Mouse (Mus musculus): ENCODE data around the gene Zfp536. TPM values are rescaled to one million over a fixed set of nuclear protein-coding genes. Genes with fewer than 3 reads are reported as not detected.

Gene Zfp536
- polyA plus RNA-seq, 1 experiment from 2014 or later, result 45.7 TPM

- Histone ChIP-seq H3K9me3 (ENCODE audit: control insufficient read depth, low read length) (no peaks in the 10 kb centered on the region), H3K4me3 (ENCODE audit: low read depth, low read length) (no peak overlapping the region), H3K9ac (replicated peaks; ENCODE audit: low read depth, low read length) (no peak overlapping the region), H3K27ac (ENCODE audit: low read depth, low read length) (peak overlapping the region; percentile 60; the same call in 1 of the 2 replicates), H3K27me3 (ENCODE audit: control insufficient read depth, insufficient read depth, low read length) (no peaks in the 10 kb centered on the region), H3K4me1 (ENCODE audit: control insufficient read depth, insufficient read depth, low read length) (peaks cover 25% of the 10 kb centered on the region; the same call in 1 of the 2 replicates), H3K4me2 (ENCODE audit: low read depth, low read length) (peak overlapping the region; percentile 26; the same call in 1 of the 2 replicates), H3K36me3 (ENCODE audit: control insufficient read depth, insufficient read depth, low read length) (no peaks in the 10 kb centered on the region)
- WGBS, result 49% methylated on average over 11 of the region's 11 CpGs
- 0 out of 2 replicates have a peak, but pooled peaks have one; percentile 13 for ATAC-seq (ENCODE audit: low read depth)
These were observed 268.3 kb downstream of the Zfp536 start for GRCm38 (mm10) chr7:37505096-37505495.

DNA sequence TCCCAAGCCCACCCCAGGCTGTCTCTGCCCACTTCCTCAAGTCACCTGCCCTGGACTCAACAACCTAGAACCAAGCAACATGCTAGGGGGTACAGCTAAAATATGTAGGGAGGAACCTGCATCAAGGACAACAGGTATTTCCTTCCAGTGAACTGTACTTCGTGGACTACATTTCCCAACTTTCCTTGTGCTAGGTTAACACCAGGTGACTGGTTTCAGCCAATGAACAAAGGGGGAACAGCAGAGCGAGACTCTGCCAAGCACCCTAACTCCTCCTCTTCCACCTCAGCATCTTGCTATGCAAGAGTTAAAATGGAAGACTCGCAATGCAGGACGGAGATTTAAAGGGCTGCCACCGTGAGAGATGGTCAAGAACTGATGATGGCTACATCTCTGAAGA is 274.6 kb downstream of the Zfp536 start:
- 65% methylated on average over 5 of the region's 5 CpGs for WGBS
- Histone ChIP-seq H3K4me1 (ENCODE audit: control insufficient read depth, insufficient read depth, low read length) (peaks cover 5% of the 10 kb centered on the region; the same call in 1 of the 2 replicates), H3K27me3 (ENCODE audit: control insufficient read depth, insufficient read depth, low read length) (no peaks in the 10 kb centered on the region), H3K9ac (replicated peaks; ENCODE audit: low read depth, low read length) (no peak overlapping the region), H3K36me3 (ENCODE audit: control insufficient read depth, insufficient read depth, low read length) (no peaks in the 10 kb centered on the region), H3K4me3 (ENCODE audit: low read depth, low read length) (no peak overlapping the region), H3K27ac (ENCODE audit: low read depth, low read length) (no peak overlapping the region), H3K9me3 (ENCODE audit: control insufficient read depth, low read length) (no peaks in the 10 kb centered on the region), H3K4me2 (ENCODE audit: low read depth, low read length) (no peak overlapping the region)
- ATAC-seq (ENCODE audit: low read depth), result no peak

GRCm38 (mm10) chr7:37496491-37496890 is 276.9 kb downstream of the Zfp536 start:
- H3K27ac ChIP-seq (ENCODE audit: low read depth, low read length), result no peak overlapping the region
- no peaks in the 10 kb centered on the region for H3K4me1 ChIP-seq (ENCODE audit: control insufficient read depth, insufficient read depth, low read length)
- H3K9ac ChIP-seq (replicated peaks; ENCODE audit: low read depth, low read length), result no peak overlapping the region
- no peak overlapping the region for H3K4me3 ChIP-seq (ENCODE audit: low read depth, low read length)
- no peaks in the 10 kb centered on the region for H3K27me3 ChIP-seq (ENCODE audit: control insufficient read depth, insufficient read depth, low read length)
- no peaks in the 10 kb centered on the region for H3K36me3 ChIP-seq (ENCODE audit: control insufficient read depth, insufficient read depth, low read length)
- H3K4me2 ChIP-seq (ENCODE audit: low read depth, low read length), result no peak overlapping the region
- no peaks in the 10 kb centered on the region for H3K9me3 ChIP-seq (ENCODE audit: control insufficient read depth, low read length)
- 82% methylated on average over 9 of the region's 9 CpGs for WGBS
- ATAC-seq (ENCODE audit: low read depth), result no peak

DNA sequence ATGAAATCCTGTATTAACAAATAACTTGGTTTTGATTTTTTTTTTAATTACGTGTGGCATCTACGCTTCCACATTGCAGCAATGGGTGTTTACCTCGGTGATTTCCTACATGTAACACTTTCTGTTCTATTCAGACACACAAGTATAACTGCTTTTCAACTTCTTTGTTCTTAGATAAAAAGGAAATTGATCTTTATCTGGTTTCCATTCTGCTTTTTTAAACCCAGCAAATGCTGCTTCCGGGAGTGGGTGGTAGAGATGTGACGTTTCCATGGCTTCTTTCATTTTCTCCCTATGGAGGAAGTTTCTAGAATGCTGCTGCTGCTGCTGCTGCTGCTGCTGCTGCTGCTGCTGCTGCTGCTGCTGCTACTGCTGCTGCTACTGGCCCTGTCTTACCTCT is 283.1 kb downstream of the Zfp536 start:
- Histone ChIP-seq H3K9ac (replicated peaks; ENCODE audit: low read depth, low read length) (no peak overlapping the region), H3K4me2 (ENCODE audit: low read depth, low read length) (no peak overlapping the region), H3K27me3 (ENCODE audit: control insufficient read depth, insufficient read depth, low read length) (no peaks in the 10 kb centered on the region), H3K36me3 (ENCODE audit: control insufficient read depth, insufficient read depth, low read length) (no peaks in the 10 kb centered on the region), H3K4me3 (ENCODE audit: low read depth, low read length) (no peak overlapping the region), H3K27ac (ENCODE audit: low read depth, low read length) (no peak overlapping the region), H3K4me1 (ENCODE audit: control insufficient read depth, insufficient read depth, low read length) (no peaks in the 10 kb centered on the region), H3K9me3 (ENCODE audit: control insufficient read depth, low read length) (no peaks in the 10 kb centered on the region)
- ATAC-seq (ENCODE audit: low read depth), result no peak
- 85% methylated on average over 5 of the region's 5 CpGs for WGBS

DNA sequence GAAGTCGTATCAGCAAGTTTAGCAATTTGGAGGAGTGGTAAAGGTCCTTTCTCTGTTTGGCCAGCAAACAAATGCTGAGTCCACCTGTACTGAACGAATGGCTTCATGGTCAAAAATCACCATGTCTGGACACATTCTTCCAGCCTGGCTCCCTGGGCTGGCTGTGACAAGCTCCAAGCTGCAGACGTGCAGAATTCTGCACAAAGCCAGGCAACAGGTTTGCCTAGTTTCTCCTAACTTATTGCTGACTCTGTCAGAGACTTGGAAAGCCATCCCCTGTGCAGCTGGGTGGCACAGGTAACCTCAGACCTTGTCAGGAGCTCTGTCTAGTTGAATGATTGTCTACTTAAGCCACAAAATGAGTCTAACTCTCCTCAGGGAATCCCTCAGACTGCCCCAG is 288.5 kb downstream of the Zfp536 start:
- Histone ChIP-seq H3K4me3 (ENCODE audit: low read depth, low read length) (no peak overlapping the region), H3K4me2 (ENCODE audit: low read depth, low read length) (no peak overlapping the region), H3K27me3 (ENCODE audit: control insufficient read depth, insufficient read depth, low read length) (no peaks in the 10 kb centered on the region), H3K9ac (replicated peaks; ENCODE audit: low read depth, low read length) (no peak overlapping the region), H3K36me3 (ENCODE audit: control insufficient read depth, insufficient read depth, low read length) (no peaks in the 10 kb centered on the region), H3K27ac (ENCODE audit: low read depth, low read length) (no peak overlapping the region), H3K9me3 (ENCODE audit: control insufficient read depth, low read length) (no peaks in the 10 kb centered on the region), H3K4me1 (ENCODE audit: control insufficient read depth, insufficient read depth, low read length) (no peaks in the 10 kb centered on the region)
- WGBS, result 77% methylated on average over 3 of the region's 3 CpGs
- ATAC-seq (ENCODE audit: low read depth), result no peak

DNA sequence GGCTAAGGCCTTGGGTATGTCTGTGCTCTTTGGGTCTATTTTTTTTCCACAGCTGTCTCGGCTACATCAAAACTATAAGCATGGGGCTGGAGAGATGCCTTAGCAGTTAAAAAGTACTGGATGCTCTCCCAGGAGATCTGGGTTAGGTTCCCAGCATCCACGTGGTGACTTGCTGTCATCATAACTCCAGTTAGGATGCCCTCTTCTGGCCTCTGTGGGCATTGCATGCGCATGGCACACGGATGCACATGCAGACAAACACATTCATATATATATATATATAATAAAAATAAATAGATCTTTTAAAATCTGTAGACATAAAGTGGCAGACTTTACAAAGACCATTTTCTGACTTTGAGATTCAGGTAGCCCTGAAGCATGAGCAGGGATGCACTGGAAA is 290.9 kb downstream of the Zfp536 start:
- no peaks in the 10 kb centered on the region for H3K27me3 ChIP-seq (ENCODE audit: control insufficient read depth, insufficient read depth, low read length)
- no peaks in the 10 kb centered on the region for H3K4me1 ChIP-seq (ENCODE audit: control insufficient read depth, insufficient read depth, low read length)
- 80% methylated on average over 4 of the region's 4 CpGs for WGBS
- no peak for ATAC-seq (ENCODE audit: low read depth)
- H3K9ac ChIP-seq (replicated peaks; ENCODE audit: low read depth, low read length), result no peak overlapping the region
- H3K36me3 ChIP-seq (ENCODE audit: control insufficient read depth, insufficient read depth, low read length), result no peaks in the 10 kb centered on the region
- H3K4me2 ChIP-seq (ENCODE audit: low read depth, low read length), result no peak overlapping the region
- no peak overlapping the region for H3K4me3 ChIP-seq (ENCODE audit: low read depth, low read length)
- no peaks in the 10 kb centered on the region for H3K9me3 ChIP-seq (ENCODE audit: control insufficient read depth, low read length)
- H3K27ac ChIP-seq (ENCODE audit: low read depth, low read length), result no peak overlapping the region

GRCm38 (mm10) chr7:37481165-37481564 is 292.3 kb downstream of the Zfp536 start:
- 75% methylated on average over 6 of the region's 6 CpGs for WGBS
- Histone ChIP-seq H3K27ac (ENCODE audit: low read depth, low read length) (no peak overlapping the region), H3K27me3 (ENCODE audit: control insufficient read depth, insufficient read depth, low read length) (no peaks in the 10 kb centered on the region), H3K4me1 (ENCODE audit: control insufficient read depth, insufficient read depth, low read length) (no peaks in the 10 kb centered on the region), H3K9me3 (ENCODE audit: control insufficient read depth, low read length) (no peaks in the 10 kb centered on the region), H3K9ac (replicated peaks; ENCODE audit: low read depth, low read length) (no peak overlapping the region), H3K4me3 (ENCODE audit: low read depth, low read length) (no peak overlapping the region), H3K36me3 (ENCODE audit: control insufficient read depth, insufficient read depth, low read length) (no peaks in the 10 kb centered on the region), H3K4me2 (ENCODE audit: low read depth, low read length) (no peak overlapping the region)
- no peak for ATAC-seq (ENCODE audit: low read depth)

- H3K36me3 ChIP-seq (ENCODE audit: control insufficient read depth, insufficient read depth, low read length), result no peaks in the 10 kb centered on the region
- ATAC-seq (ENCODE audit: low read depth), result no peak
- H3K4me3 ChIP-seq (ENCODE audit: low read depth, low read length), result no peak overlapping the region
- WGBS, result 82% methylated on average over 5 of the region's 5 CpGs
- H3K4me2 ChIP-seq (ENCODE audit: low read depth, low read length), result no peak overlapping the region
- no peaks in the 10 kb centered on the region for H3K9me3 ChIP-seq (ENCODE audit: control insufficient read depth, low read length)
- no peak overlapping the region for H3K27ac ChIP-seq (ENCODE audit: low read depth, low read length)
- H3K9ac ChIP-seq (replicated peaks; ENCODE audit: low read depth, low read length), result no peak overlapping the region
- H3K27me3 ChIP-seq (ENCODE audit: control insufficient read depth, insufficient read depth, low read length), result no peaks in the 10 kb centered on the region
- no peaks in the 10 kb centered on the region for H3K4me1 ChIP-seq (ENCODE audit: control insufficient read depth, insufficient read depth, low read length)
These were observed 296.1 kb downstream of the Zfp536 start for GRCm38 (mm10) chr7:37477309-37477708.

DNA sequence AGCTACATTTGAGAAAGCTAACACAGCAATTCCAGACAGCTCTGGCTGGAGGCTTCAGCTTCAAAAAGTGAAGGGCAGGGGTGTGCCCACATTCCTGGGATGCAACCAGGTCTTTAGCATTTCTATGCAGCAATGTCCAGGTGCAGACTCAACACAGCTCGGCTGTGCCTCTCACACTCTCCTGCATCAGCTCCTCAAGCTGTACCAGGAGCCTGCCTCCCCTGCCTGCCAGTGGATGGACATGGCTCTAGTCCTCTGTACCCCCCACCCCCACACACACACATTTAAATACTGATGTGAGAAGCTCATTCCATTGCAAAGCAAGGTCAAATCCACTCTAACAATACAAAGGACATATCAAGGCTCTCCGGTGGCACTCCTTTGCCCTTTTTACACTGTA is 298.0 kb downstream of the Zfp536 start:
- Histone ChIP-seq H3K9me3 (ENCODE audit: control insufficient read depth, low read length) (no peaks in the 10 kb centered on the region), H3K27ac (ENCODE audit: low read depth, low read length) (no peak overlapping the region), H3K4me3 (ENCODE audit: low read depth, low read length) (no peak overlapping the region), H3K4me1 (ENCODE audit: control insufficient read depth, insufficient read depth, low read length) (no peaks in the 10 kb centered on the region), H3K9ac (replicated peaks; ENCODE audit: low read depth, low read length) (no peak overlapping the region), H3K4me2 (ENCODE audit: low read depth, low read length) (no peak overlapping the region), H3K27me3 (ENCODE audit: control insufficient read depth, insufficient read depth, low read length) (no peaks in the 10 kb centered on the region), H3K36me3 (ENCODE audit: control insufficient read depth, insufficient read depth, low read length) (no peaks in the 10 kb centered on the region)
- WGBS, result 64% methylated on average over 2 of the region's 2 CpGs
- no peak for ATAC-seq (ENCODE audit: low read depth)

DNA sequence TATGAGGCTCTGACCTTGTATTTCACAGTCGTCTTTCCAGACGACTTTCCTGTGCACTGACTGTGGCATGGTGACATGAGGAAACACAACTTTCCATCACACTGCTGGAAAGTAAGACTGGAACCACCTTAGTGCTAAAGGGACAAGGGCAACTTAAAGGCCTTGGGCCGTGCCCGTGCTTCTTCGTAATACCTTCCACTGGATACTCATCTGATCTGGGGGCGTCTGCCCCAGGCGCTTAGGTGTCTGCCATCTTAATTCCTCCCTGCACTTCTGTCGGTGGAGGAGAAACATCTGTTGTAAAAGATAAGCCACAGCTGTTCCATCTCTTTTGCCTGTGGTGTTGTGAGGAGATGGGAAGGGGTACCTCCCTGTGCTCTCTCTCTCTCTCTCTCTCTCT is 299.2 kb downstream of the Zfp536 start:
- WGBS, result 85% methylated on average over 8 of the region's 8 CpGs

More for the DNA sequence above, 299.2 kb downstream of the Zfp536 start:
- no peaks in the 10 kb centered on the region for H3K36me3 ChIP-seq (ENCODE audit: control insufficient read depth, insufficient read depth, low read length)
- no peak overlapping the region for H3K27ac ChIP-seq (ENCODE audit: low read depth, low read length)
- no peaks in the 10 kb centered on the region for H3K27me3 ChIP-seq (ENCODE audit: control insufficient read depth, insufficient read depth, low read length)
- no peak overlapping the region for H3K9ac ChIP-seq (replicated peaks; ENCODE audit: low read depth, low read length)
- H3K9me3 ChIP-seq (ENCODE audit: control insufficient read depth, low read length), result no peaks in the 10 kb centered on the region
- no peak overlapping the region for H3K4me3 ChIP-seq (ENCODE audit: low read depth, low read length)
- ATAC-seq (ENCODE audit: low read depth), result no peak
- no peak overlapping the region for H3K4me2 ChIP-seq (ENCODE audit: low read depth, low read length)
- no peaks in the 10 kb centered on the region for H3K4me1 ChIP-seq (ENCODE audit: control insufficient read depth, insufficient read depth, low read length)

All from neural tube, embryonic 14.5 days (tissue).